Mouse (Mus musculus) telencephalon, adult 2 months (tissue): ENCODE measurements around the gene Hoxc5.

ENCODE experiments used
- DNase-seq: peaks from one replicate; pipeline ENCODE4 v3.0.0-alpha.2; 2011; ENCODE audit warnings: low read depth, low spot score

The Hoxc5 gene

GRCm38 (mm10) chr15:102945185-102946077 is 21.8 kb upstream of the Hoxc5 start:
- DNase-seq, result no peak

- DNase-seq, result no peak
These were observed 20.0 kb upstream of the Hoxc5 start for GRCm38 (mm10) chr15:102947276-102947675.

GRCm38 (mm10) chr15:102948842-102949241 is 18.4 kb upstream of the Hoxc5 start:
- no peak for DNase-seq

GRCm38 (mm10) chr15:102949696-102950095 is 17.5 kb upstream of the Hoxc5 start:
- DNase-seq, result no peak

GRCm38 (mm10) chr15:102950877-102951276 is 16.4 kb upstream of the Hoxc5 start:
- DNase-seq, result no peak

GRCm38 (mm10) chr15:102953561-102953960 is 13.7 kb upstream of the Hoxc5 start:
- no peak for DNase-seq

- DNase-seq, result no peak
These were observed 12.8 kb upstream of the Hoxc5 start, which contains the start of gene Hoxc11 for GRCm38 (mm10) chr15:102954192-102955006. Hoxc11 (plus strand) TSS chr15:102954427.

- no peak for DNase-seq
These were observed 12.2 kb upstream of the Hoxc5 start for GRCm38 (mm10) chr15:102955007-102955382.

- no peak for DNase-seq
These were observed 11.2 kb upstream of the Hoxc5 start for GRCm38 (mm10) chr15:102955833-102956640.

- DNase-seq, result no peak
These were observed 10.3 kb upstream of the Hoxc5 start for GRCm38 (mm10) chr15:102956906-102957305.

GRCm38 (mm10) chr15:102959663-102960191 is 7.5 kb upstream of the Hoxc5 start:
- no peak for DNase-seq

GRCm38 (mm10) chr15:102961728-102962127 is 5.5 kb upstream of the Hoxc5 start:
- DNase-seq, result no peak

GRCm38 (mm10) chr15:102962492-102962891 is 4.8 kb upstream of the Hoxc5 start:
- DNase-seq, result no peak

GRCm38 (mm10) chr15:102963259-102963658 is 4.0 kb upstream of the Hoxc5 start:
- DNase-seq, result no peak

GRCm38 (mm10) chr15:102963671-102964640 is 3.3 kb upstream of the Hoxc5 start:
- DNase-seq, result no peak

GRCm38 (mm10) chr15:102965003-102965891 is 2.0 kb upstream of the Hoxc5 start:
- DNase-seq, result no peak

- DNase-seq, result no peak
These were observed 1.1 kb upstream of the Hoxc5 start for GRCm38 (mm10) chr15:102965892-102966775.

GRCm38 (mm10) chr15:102966776-102967311 is 399 bp upstream of the Hoxc5 start, which contains the start of gene Hoxc10:
Hoxc10 (plus strand) TSS chr15:102966796.
- no peak for DNase-seq
